Mouse (Mus musculus) cerebellum, adult (tissue): Measurements from ENCODE around the gene Slc25a22.

ENCODE experiments used
- ATAC-seq: cut with Nextera tagmentation; 2 replicates; pipeline ENCODE4 v1.9.2; 2017; ENCODE audit warnings: mild to moderate bottlenecking, moderate library complexity, mixed read lengths; ENCODE audit not compliant: insufficient number of reproducible peaks, low FRiP score, low TSS enrichment

Slc25a22 gene

GRCm38 (mm10) chr7:141388487-141389109 is 49.1 kb downstream of the Slc25a22 start:
- no peak for ATAC-seq

DNA sequence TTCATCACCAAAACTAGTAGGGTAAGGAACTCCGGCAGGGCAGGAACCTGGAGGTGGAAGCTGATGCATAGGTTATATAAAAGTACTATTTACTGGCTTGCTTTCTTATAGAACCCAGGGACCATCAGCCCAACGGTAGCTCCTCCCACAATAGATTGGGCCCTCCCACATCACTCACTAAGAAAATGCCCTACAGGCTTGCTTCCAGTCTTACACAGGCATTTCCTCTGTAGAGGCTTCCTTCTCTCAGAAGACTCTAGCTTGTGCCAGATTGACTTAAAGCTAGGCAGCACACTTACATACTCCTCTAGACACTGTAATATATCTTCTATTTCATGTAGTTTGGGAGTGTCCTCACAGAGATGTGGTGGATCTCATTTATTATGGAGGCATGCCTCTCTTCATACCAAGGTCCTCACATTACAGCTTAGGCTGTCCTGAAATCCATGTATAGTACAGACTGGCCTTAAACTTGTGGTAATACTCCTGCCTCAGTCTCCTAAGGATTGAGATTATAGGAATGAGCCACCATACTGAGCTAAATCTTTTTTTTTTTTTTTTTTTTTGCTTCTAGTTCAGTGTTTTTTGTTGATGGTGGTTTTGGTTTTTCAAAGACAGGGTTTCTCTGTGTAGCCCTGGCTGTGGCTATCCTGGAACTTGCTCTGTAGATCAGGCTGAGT is 49.7 kb downstream of the Slc25a22 start:
- no peak for ATAC-seq

GRCm38 (mm10) chr7:141381068-141381835 is 56.4 kb downstream of the Slc25a22 start:
- ATAC-seq = no peak
